Mouse (Mus musculus): ENCODE results near the gene Adam11. TPM values are rescaled to one million over a fixed set of nuclear protein-coding genes. Genes with fewer than 3 reads are reported as not detected.

Gene Adam11
- polyA plus RNA-seq, 1 experiment from 2014 or later: 6.2 TPM

- Histone ChIP-seq H3K36me3 (peaks cover 19% of the 10 kb centered on the region), H3K4me1 (peaks cover 80% of the 10 kb centered on the region), H3K27me3 (ENCODE audit: insufficient read depth, poor library complexity, severe bottlenecking) (peaks cover 41% of the 10 kb centered on the region), H3K4me3 (peak overlapping the region; percentile 72), H3K27ac (peak overlapping the region; percentile 88), H3K9me3 (no peaks in the 10 kb centered on the region)
- DNase-seq (ENCODE audit: low spot score): peak; percentile 95
- WGBS: 3% methylated on average over 25 of the region's 25 CpGs
Observed at GRCm38 (mm10) chr11:102774621-102775141, 13.4 kb downstream of the Adam11 start.

GRCm38 (mm10) chr11:102777598-102777997 lies 16.4 kb downstream of the Adam11 start:
- Histone ChIP-seq H3K27me3 (ENCODE audit: insufficient read depth, poor library complexity, severe bottlenecking) (peaks cover 24% of the 10 kb centered on the region; the same call in 1 of the 2 replicates), H3K36me3 (peaks cover 19% of the 10 kb centered on the region), H3K27ac (peak overlapping the region; percentile 85), H3K4me1 (peaks cover 76% of the 10 kb centered on the region), H3K4me3 (peak overlapping the region; percentile 47), H3K9me3 (no peaks in the 10 kb centered on the region)
- WGBS: 31% methylated on average over 21 of the region's 21 CpGs
- DNase-seq (ENCODE audit: low spot score): peak; percentile 90

GRCm38 (mm10) chr11:102778165-102778564 lies 16.9 kb downstream of the Adam11 start:
- peaks cover 78% of the 10 kb centered on the region for H3K4me1 ChIP-seq
- peak overlapping the region; percentile 85 for H3K27ac ChIP-seq

GRCm38 (mm10) chr11:102778597-102778996 lies 17.4 kb downstream of the Adam11 start:
- no peak for DNase-seq (ENCODE audit: low spot score)
- peak overlapping the region; percentile 85 for H3K27ac ChIP-seq
- H3K36me3 ChIP-seq: peaks cover 19% of the 10 kb centered on the region
- 0 out of 2 replicates have a peak overlapping the region, but pooled peaks have one; percentile 2 for H3K4me3 ChIP-seq
- WGBS: 45% methylated on average over 5 of the region's 5 CpGs
- no peaks in the 10 kb centered on the region for H3K9me3 ChIP-seq
- peaks cover 14% of the 10 kb centered on the region; the same call in 1 of the 2 replicates for H3K27me3 ChIP-seq (ENCODE audit: insufficient read depth, poor library complexity, severe bottlenecking)
- peaks cover 78% of the 10 kb centered on the region for H3K4me1 ChIP-seq

More at GRCm38 (mm10) chr11:102778165-102778564, 16.9 kb downstream of the Adam11 start:
- whole genome bisulfite sequencing: 25% methylated on average over 14 of the region's 14 CpGs
- DNase-seq (ENCODE audit: low spot score): no peak
- Histone ChIP-seq H3K27me3 (ENCODE audit: insufficient read depth, poor library complexity, severe bottlenecking) (peaks cover 18% of the 10 kb centered on the region; the same call in 1 of the 2 replicates), H3K4me3 (peak overlapping the region; percentile 47), H3K9me3 (no peaks in the 10 kb centered on the region), H3K36me3 (peaks cover 19% of the 10 kb centered on the region)

- Histone ChIP-seq H3K36me3 (peaks cover 19% of the 10 kb centered on the region), H3K27me3 (ENCODE audit: insufficient read depth, poor library complexity, severe bottlenecking) (peaks cover 13% of the 10 kb centered on the region; the same call in 1 of the 2 replicates), H3K4me3 (no peak overlapping the region), H3K4me1 (peaks cover 80% of the 10 kb centered on the region), H3K9me3 (no peaks in the 10 kb centered on the region), H3K27ac (peak overlapping the region; percentile 85)
- no peak for DNase-seq (ENCODE audit: low spot score)
- WGBS: 79% methylated on average over 8 of the region's 8 CpGs
Observed at GRCm38 (mm10) chr11:102779081-102779638, 17.9 kb downstream of the Adam11 start.

GRCm38 (mm10) chr11:102779824-102780223 lies 18.6 kb downstream of the Adam11 start:
- H3K4me1 ChIP-seq: peaks cover 80% of the 10 kb centered on the region
- peaks cover 19% of the 10 kb centered on the region for H3K36me3 ChIP-seq
- no peaks in the 10 kb centered on the region for H3K9me3 ChIP-seq
- H3K4me3 ChIP-seq: no peak overlapping the region
- H3K27ac ChIP-seq: peak overlapping the region; percentile 85
- 69% methylated on average over 7 of the region's 7 CpGs for WGBS
- no peak for DNase-seq (ENCODE audit: low spot score)
- peaks cover 13% of the 10 kb centered on the region; the same call in 1 of the 2 replicates for H3K27me3 ChIP-seq (ENCODE audit: insufficient read depth, poor library complexity, severe bottlenecking)

GRCm38 (mm10) chr11:102780271-102780985 lies 19.2 kb downstream of the Adam11 start:
- Histone ChIP-seq H3K27me3 (ENCODE audit: insufficient read depth, poor library complexity, severe bottlenecking) (peaks cover 11% of the 10 kb centered on the region; the same call in 1 of the 2 replicates), H3K36me3 (peaks cover 19% of the 10 kb centered on the region), H3K27ac (peak overlapping the region; percentile 85), H3K4me3 (peak overlapping the region; percentile 38), H3K4me1 (peaks cover 79% of the 10 kb centered on the region), H3K9me3 (no peaks in the 10 kb centered on the region)
- 29% methylated on average over 11 of the region's 11 CpGs for WGBS
- no peak for DNase-seq (ENCODE audit: low spot score)

GRCm38 (mm10) chr11:102780986-102781351 lies 19.7 kb downstream of the Adam11 start:
- peak overlapping the region; percentile 85 for H3K27ac ChIP-seq

GRCm38 (mm10) chr11:102781523-102781922 lies 20.3 kb downstream of the Adam11 start:
- Histone ChIP-seq H3K9me3 (no peaks in the 10 kb centered on the region), H3K4me1 (peaks cover 79% of the 10 kb centered on the region), H3K4me3 (no peak overlapping the region), H3K36me3 (peaks cover 12% of the 10 kb centered on the region), H3K27ac (0 out of 2 replicates have a peak overlapping the region, but pooled peaks have one; percentile 29), H3K27me3 (ENCODE audit: insufficient read depth, poor library complexity, severe bottlenecking) (no peaks in the 10 kb centered on the region)
- 88% methylated on average over 4 of the region's 4 CpGs for WGBS
- no peak for DNase-seq (ENCODE audit: low spot score)

More at GRCm38 (mm10) chr11:102780986-102781351, 19.7 kb downstream of the Adam11 start:
- Histone ChIP-seq H3K36me3 (peaks cover 17% of the 10 kb centered on the region), H3K27me3 (ENCODE audit: insufficient read depth, poor library complexity, severe bottlenecking) (peaks cover 5% of the 10 kb centered on the region; the same call in 1 of the 2 replicates), H3K9me3 (no peaks in the 10 kb centered on the region), H3K4me3 (peak overlapping the region; percentile 38), H3K4me1 (peaks cover 79% of the 10 kb centered on the region)
- no peak for DNase-seq (ENCODE audit: low spot score)
- 41% methylated on average over 10 of the region's 10 CpGs for WGBS

- Histone ChIP-seq H3K36me3 (no peaks in the 10 kb centered on the region), H3K9me3 (no peaks in the 10 kb centered on the region), H3K27ac (peak overlapping the region; percentile 80), H3K4me1 (peaks cover 72% of the 10 kb centered on the region), H3K27me3 (ENCODE audit: insufficient read depth, poor library complexity, severe bottlenecking) (no peaks in the 10 kb centered on the region), H3K4me3 (peak overlapping the region; percentile 19; the same call in 1 of the 2 replicates)
- 28% methylated on average over 7 of the region's 7 CpGs for WGBS
- no peak for DNase-seq (ENCODE audit: low spot score)
Observed at GRCm38 (mm10) chr11:102783443-102783842, 22.2 kb downstream of the Adam11 start.

GRCm38 (mm10) chr11:102787688-102788177 lies 26.5 kb downstream of the Adam11 start:
- H3K27me3 ChIP-seq (ENCODE audit: insufficient read depth, poor library complexity, severe bottlenecking): no peaks in the 10 kb centered on the region
- peaks cover 53% of the 10 kb centered on the region for H3K4me1 ChIP-seq
- no peaks in the 10 kb centered on the region for H3K9me3 ChIP-seq
- DNase-seq (ENCODE audit: low spot score): no peak
- H3K4me3 ChIP-seq: no peak overlapping the region
- H3K27ac ChIP-seq: peak overlapping the region; percentile 70; the same call in 1 of the 2 replicates
- 55% methylated on average over 5 of the region's 5 CpGs for WGBS
- H3K36me3 ChIP-seq: no peaks in the 10 kb centered on the region

- Histone ChIP-seq H3K9me3 (no peaks in the 10 kb centered on the region), H3K36me3 (0 out of 2 replicates have a peak, but pooled peaks cover 9% of the 10 kb centered on the region), H3K4me1 (peaks cover 44% of the 10 kb centered on the region), H3K4me3 (no peak overlapping the region), H3K27me3 (ENCODE audit: insufficient read depth, poor library complexity, severe bottlenecking) (no peaks in the 10 kb centered on the region), H3K27ac (peak overlapping the region; percentile 84)
- DNase-seq (ENCODE audit: low spot score): no peak
- 38% methylated on average over 14 of the region's 14 CpGs for WGBS
Observed at GRCm38 (mm10) chr11:102791682-102792445, 30.6 kb downstream of the Adam11 start.
